1 mouse cellular context compared by ENCODE assay signal in the genomic region with DNA sequence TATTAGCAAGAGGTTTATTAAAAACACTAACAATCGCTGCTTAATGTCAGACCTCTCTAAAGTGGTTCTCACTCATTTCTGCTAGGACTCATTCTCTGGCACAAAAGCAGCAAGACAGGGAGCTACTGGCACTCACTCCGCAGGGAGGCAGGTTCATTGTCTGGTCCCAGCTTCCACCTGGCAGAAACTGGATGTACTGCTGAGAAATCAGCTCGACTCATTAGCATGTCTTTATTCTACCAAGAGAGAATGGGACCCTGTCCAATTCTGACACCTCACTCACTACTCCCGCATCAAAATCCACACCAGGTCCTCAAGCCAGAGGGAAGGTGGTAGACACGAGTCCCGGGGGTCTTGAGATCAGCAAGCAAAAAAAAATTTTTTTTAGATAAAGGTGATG.
TF ChIP-seq lines count a peak whose summit lies in the region.

No protein-coding gene starts in this region.

TF ChIP-seq in CH12.LX, 34 proteins besides CTCF, POLR2A, EP300 and RAD21 (continued from another document):
- TF ChIP-seq USF2 (conservative IDR thresholded peaks at IDR 0.05; ENCODE audit: low read depth, low read length) = no peak
- 0 out of 2 replicates have a peak, but pooled peaks have one; percentile 28 for TF ChIP-seq JUND (conservative IDR thresholded peaks at IDR 0.05; ENCODE audit: low read depth, low read length)
- TF ChIP-seq CHD1 (IDR thresholded peaks at IDR 0.05; ENCODE audit: low read depth, low read length) = peak; percentile 96; the same call in 1 of the 2 replicates
- TF ChIP-seq ZKSCAN1 (IDR thresholded peaks at IDR 0.05; ENCODE audit: borderline replicate concordance, low read depth, low read length) = no peak
- no peak for TF ChIP-seq MEF2A (IDR thresholded peaks at IDR 0.05; ENCODE audit: borderline replicate concordance, low read depth, low read length)
- TF ChIP-seq MXI1 (IDR thresholded peaks at IDR 0.05; ENCODE audit: low read depth, low read length) = peak; percentile 23; the same call in 1 of the 2 replicates
- no peak for TF ChIP-seq ZMIZ1 (IDR thresholded peaks at IDR 0.05; ENCODE audit: low read depth, low read length)
- 0 out of 2 replicates have a peak, but pooled peaks have one; percentile 58 for TF ChIP-seq TCF12 (IDR thresholded peaks at IDR 0.05; ENCODE audit: low read depth, low read length)
- TF ChIP-seq RCOR1 (conservative IDR thresholded peaks at IDR 0.05; ENCODE audit: low read depth, low read length) = peak; percentile 36; the same call in 1 of the 2 replicates
- TF ChIP-seq USF1 (IDR thresholded peaks at IDR 0.05; ENCODE audit: low read depth, low read length) = no peak
- TF ChIP-seq KAT2A (IDR thresholded peaks at IDR 0.05; ENCODE audit: insufficient replicate concordance, low read length) = 0 out of 2 replicates have a peak, but pooled peaks have one; percentile 52
- peak; percentile 38; the same call in 1 of the 2 replicates for TF ChIP-seq BHLHE40 (IDR thresholded peaks at IDR 0.05; ENCODE audit: low read depth, low read length)
- TF ChIP-seq POLR2AphosphoS2 (IDR thresholded peaks at IDR 0.05; ENCODE audit: low read depth, low read length) = peak; percentile 86
- TF ChIP-seq CHD2 (IDR thresholded peaks at IDR 0.05; ENCODE audit: low read length) = 0 out of 2 replicates have a peak, but pooled peaks have one; percentile 11
- no peak for TF ChIP-seq MAFK (IDR thresholded peaks at IDR 0.05; ENCODE audit: insufficient replicate concordance, low read length)
- no peak for TF ChIP-seq PAX5 (IDR thresholded peaks at IDR 0.05; ENCODE audit: low read length)
- TF ChIP-seq E2F4 (IDR thresholded peaks at IDR 0.05; ENCODE audit: insufficient replicate concordance, low read depth, low read length) = no peak
- peak; percentile 51 for TF ChIP-seq TBP (conservative IDR thresholded peaks at IDR 0.05; ENCODE audit: low read depth, low read length)
- peak; percentile 68; the same call in 1 of the 2 replicates for TF ChIP-seq MYC (IDR thresholded peaks at IDR 0.05; ENCODE audit: low read depth, low read length)
- TF ChIP-seq GABPA (IDR thresholded peaks at IDR 0.05; ENCODE audit: insufficient replicate concordance, low read depth, low read length) = no peak
- peak; percentile 25 for TF ChIP-seq MAX (IDR thresholded peaks at IDR 0.05; ENCODE audit: low read length)
- no peak; the same call in 1 of the 2 replicates for TF ChIP-seq UBTF (IDR thresholded peaks at IDR 0.05; ENCODE audit: low read depth, low read length)
- peak; percentile 72; the same call in 1 of the 2 replicates for TF ChIP-seq NELFE (IDR thresholded peaks at IDR 0.05; ENCODE audit: low read depth, low read length)
- TF ChIP-seq SMC3 (IDR thresholded peaks at IDR 0.05; ENCODE audit: low read depth, low read length) = no peak; the same call in none of the 2 replicates
- peak; percentile 31; the same call in 1 of the 2 replicates for TF ChIP-seq ETS1 (conservative IDR thresholded peaks at IDR 0.05; ENCODE audit: low read depth, low read length)
